Mouse (Mus musculus): Measurements from ENCODE around the gene Car5a. TPM values are rescaled to one million over a fixed set of nuclear protein-coding genes. Genes with fewer than 3 reads are reported as not detected.

The Car5a gene
- total RNA-seq (2014; fragmentation: Nextera tagmentation): not detected in 2 replicates
- total RNA-seq (2017): not detected in 2 replicates

DNA sequence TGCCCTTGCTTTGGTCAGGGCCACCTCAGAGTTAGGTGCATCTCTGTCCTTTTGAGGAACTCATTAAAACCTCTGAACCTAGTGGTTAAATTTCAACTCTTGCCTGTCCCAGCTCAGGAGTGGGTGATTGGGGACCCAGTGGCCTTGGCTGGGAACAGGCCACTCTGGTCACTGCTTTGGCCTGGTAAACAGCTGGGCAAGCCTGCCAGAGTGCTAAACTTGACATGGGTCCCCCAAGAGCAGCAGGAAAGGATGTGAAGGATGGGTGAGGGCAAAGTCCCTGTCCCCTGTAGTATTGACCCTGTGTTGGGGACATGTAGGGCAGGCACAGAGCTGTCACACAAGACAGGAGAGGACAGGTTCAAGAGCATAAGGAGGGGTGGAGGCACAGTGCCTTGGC is at the start of gene Car5a:
Gene Car5a, minus strand, starts transcription at position 74 of the 400 bp plus-strand sequence.
- no peak for ATAC-seq (replicated peaks; ENCODE audit: low FRiP score, low TSS enrichment, poor library complexity, severe bottlenecking)

DNA sequence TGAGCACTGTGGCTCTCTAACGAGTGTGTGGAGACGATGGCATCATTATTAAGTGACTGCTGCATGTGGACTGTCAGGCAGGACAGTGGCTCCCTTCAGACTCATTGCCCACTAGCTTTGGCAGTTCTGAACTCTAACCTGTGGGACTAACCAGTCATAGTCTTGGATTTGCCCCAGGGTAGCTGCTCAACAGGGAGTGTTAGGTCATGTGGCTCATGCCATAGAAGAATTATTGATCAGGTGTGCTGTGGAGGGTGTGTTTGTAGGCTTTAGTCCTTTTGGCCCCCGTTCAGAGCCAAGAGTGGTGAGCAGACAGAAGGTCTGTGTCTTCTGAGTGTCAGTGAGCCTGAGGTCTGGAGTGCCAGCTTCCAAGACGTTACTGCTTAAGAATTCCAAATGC is 48.2 kb upstream of the Car5a start:
- no peak for ATAC-seq (replicated peaks; ENCODE audit: low FRiP score, low TSS enrichment, poor library complexity, severe bottlenecking)

DNA sequence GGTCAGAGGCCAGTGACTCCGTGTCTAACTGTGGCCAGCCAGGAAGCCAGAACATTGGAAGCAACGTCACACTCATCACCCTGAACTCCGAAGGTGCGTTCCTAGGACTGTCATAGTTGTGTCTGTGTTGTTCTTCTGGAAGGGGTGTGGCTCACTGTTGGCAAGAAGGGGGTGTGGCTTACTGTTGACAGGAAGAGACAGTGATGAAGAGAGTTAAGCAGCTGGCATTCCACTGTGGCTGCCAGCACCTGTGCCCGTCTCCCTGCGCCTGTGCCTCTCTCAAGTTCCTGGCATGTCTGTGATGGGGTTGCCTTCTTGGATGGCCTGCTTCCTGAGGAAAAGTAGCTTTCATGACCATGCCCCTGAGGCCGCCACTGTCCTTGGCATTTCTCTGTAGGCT is 46.9 kb upstream of the Car5a start:
- ATAC-seq (replicated peaks; ENCODE audit: low FRiP score, low TSS enrichment, poor library complexity, severe bottlenecking): no peak; the same call in 1 of the 2 replicates

DNA sequence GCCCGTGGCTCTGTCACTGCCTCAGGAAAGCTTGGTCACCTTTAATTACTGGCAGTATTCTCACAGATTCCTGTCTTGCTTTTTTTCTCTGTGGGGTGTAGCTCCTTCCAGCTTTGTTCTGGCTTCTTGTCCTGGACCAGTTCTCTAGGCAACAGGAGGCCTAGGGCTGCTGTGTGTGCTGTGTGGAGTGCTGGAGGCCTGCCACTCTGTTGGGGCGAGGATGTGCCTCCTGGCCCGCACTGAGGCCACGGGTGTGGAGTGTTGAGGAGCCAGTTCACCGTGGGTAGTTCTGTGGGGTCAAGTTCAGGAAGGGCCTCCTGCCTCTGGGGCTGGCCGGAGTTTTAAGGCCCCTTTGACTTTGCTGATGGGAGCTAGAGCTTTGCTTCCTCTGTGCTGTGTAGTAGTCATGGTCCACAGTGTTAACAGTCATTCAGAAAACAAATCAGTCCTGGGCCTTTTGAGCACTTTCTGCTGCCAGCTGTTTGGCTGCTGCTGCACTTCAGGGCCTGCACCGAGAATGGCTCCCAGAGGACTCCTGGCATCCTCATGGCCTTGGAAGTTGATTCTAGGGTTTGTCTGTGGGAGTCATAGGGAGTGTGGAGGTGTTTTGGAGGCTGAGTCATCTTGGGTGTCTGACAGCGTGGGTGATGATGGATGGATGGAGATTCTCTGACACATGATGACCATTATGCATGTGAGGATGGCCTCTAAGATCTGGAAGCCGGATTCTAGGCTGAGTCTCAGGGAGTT is 46.0 kb upstream of the Car5a start:
- ATAC-seq (replicated peaks; ENCODE audit: low FRiP score, low TSS enrichment, poor library complexity, severe bottlenecking): no peak

DNA sequence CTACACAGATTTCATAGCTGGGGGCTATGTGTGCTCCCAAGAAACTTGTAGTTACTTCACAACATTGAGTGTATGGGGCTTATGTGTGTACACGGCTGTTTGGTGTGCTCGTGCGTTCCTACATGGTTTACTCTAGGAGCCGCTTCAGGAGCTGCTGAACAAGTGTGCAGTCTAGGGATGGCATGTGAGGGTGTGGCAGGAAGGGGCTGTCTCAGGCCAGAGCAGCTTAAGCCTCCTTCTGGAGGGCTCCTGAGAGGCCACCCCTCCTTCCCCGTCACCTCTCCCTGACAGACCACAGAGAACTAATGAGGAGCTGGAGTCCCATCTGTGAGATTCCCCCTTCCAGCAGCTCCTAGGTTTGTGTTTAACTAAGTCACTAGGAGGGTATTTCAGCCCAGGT is 43.2 kb upstream of the Car5a start:
- ATAC-seq (replicated peaks; ENCODE audit: low FRiP score, low TSS enrichment, poor library complexity, severe bottlenecking): no peak

DNA sequence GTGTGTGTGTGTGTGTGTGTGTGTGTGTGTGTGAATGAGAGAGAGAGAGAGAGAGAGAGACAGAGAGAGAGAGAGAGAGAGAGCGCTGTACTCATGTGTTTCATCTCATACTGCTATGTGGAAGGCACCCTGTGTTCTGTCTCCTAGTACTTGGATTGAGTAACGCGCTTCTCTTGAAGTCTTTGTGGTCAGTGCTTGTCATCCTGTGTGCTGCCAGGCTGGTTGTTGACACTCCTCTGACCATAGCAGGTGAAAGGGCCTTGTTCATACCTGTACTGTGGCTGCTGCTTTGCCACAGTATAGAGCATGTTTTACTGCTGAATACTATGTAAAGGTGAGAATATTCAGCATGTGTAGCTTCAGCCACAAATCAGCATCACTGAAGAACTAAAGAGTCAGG is 41.0 kb upstream of the Car5a start:
- ATAC-seq (replicated peaks; ENCODE audit: low FRiP score, low TSS enrichment, poor library complexity, severe bottlenecking): no peak

DNA sequence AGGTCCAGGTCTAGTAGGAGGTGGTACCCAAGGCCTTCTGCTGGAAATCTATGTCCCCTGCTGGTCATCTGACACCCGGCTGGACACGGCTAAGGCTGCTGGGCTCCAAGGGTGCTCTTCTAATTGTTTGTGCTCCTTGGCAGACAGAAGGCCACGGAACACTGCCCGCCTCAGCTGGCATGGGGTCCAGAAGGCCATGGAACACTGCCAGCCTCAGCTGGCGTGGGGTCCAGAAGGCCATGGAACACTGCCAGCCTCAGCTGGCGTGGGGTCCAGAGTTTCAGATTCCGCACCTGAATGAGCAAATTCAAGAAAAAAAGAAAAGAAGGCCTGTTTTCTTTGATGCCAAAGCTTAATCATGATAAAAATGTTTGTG is 36.8 kb upstream of the Car5a start:
- no peak for ATAC-seq (replicated peaks; ENCODE audit: low FRiP score, low TSS enrichment, poor library complexity, severe bottlenecking)

DNA sequence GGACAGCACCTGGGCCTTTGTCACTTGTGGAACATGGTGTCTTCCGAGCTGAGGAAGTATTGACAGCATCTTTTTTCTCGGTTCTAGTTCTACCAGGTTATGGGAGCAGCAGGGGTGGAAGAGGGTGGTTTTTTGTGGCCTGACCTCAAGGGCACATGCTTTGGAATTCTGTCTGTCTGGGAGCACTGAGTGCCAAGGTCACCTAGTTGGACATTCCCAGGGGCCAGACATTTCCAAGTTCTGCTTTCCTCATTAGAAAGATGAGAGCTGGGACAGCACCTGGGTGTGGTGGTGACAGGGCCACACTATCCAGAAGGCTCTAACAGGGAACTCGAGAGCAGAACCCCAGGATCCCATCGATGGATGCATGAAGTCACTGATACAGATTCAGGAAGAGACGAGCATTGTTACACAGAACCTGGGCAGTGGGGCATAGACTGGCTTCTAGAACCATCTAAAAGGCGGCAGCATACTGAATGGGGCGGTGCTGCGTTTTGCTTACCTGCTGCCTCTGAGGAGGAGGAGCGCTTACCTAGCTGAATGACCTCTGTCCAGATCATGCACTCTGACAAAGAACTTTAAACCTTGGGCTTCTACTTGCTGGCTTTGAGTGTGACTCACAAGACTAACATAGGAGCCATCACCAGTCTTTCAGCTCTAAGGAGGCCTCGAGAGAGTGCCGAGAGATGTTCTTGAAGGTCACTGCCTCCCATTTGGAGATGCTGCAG is 36.3 kb upstream of the Car5a start:
- no peak for ATAC-seq (replicated peaks; ENCODE audit: low FRiP score, low TSS enrichment, poor library complexity, severe bottlenecking)

DNA sequence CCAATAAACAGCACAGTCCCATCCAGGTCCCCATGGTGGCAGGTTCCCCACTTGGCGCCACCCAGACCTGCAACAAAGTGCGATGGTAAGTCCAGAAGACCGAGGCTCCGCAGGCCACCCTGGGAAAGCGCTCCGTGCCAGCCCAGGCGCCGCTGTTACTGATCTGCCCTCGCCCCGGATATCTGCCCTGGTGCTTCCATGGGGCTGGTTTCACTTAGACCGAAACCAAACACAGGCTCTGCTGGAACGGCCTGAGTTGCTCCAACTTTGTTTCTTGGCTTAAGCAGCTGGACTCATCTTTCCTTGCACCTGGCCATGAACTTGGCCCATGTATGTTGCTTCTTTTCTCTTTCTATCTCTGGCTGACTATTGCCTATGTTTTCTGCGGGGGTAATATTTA is 34.0 kb upstream of the Car5a start:
- ATAC-seq (replicated peaks; ENCODE audit: low FRiP score, low TSS enrichment, poor library complexity, severe bottlenecking): no peak

DNA sequence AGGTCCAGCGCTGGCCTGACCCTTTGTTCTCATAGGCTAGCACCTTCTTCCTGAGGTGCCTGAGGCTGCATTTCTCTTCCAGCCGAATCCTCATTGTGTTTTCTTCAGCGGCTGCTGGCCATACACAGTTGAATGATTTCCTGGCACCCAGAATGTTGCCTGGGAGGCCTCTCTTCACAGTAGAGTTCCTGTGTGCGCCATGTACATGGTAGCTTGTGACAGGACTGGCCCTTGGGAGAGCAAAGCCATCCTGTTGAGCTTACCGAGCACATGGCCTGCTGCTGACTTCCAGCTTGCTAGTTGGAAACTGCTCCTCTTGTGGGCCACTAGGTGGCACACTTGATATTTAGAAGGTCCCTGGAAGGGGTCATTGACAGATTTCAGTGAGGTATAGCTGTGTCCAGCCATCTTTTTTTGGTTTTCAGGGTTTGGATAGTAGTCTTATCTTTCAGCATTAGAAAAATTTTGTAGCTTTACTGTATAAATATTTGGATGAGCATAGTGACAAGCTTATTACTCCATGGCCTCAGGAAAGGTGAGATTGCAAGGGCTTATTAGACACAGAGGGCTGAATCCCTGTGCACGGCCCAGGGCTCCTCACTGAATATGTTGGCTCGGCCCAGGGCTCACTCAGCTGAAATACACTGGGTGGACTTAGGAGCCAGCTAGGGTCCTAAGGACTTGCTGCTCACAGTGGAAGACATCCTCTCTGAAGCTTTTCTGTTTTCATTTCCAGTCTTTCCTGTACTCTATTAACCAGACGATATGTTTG is 33.3 kb upstream of the Car5a start:
- ATAC-seq (replicated peaks; ENCODE audit: low FRiP score, low TSS enrichment, poor library complexity, severe bottlenecking): peak; percentile 69

DNA sequence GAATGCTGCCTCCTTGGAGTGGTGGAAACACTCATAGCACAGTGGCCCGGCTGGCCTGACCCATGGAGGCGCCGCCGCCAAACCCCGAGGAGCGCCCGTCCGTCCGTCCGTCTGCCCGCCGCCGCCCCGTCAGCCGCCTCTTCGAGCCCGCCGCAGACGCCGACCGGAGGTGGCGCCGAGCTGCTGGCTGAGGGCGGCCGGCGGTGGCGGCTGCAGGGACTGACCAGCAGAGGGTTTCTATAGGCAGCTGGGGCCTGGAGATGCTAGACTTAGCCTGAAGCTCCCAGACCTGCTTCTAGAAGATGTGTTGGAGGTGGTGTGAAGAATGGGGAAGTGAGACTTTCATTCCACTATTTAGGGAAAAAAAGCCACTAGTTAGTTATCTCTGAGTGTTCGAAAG is 29.2 kb upstream of the Car5a start:
- ATAC-seq (replicated peaks; ENCODE audit: low FRiP score, low TSS enrichment, poor library complexity, severe bottlenecking): 0 out of 2 replicates have a peak, but pooled peaks have one; percentile 25

DNA sequence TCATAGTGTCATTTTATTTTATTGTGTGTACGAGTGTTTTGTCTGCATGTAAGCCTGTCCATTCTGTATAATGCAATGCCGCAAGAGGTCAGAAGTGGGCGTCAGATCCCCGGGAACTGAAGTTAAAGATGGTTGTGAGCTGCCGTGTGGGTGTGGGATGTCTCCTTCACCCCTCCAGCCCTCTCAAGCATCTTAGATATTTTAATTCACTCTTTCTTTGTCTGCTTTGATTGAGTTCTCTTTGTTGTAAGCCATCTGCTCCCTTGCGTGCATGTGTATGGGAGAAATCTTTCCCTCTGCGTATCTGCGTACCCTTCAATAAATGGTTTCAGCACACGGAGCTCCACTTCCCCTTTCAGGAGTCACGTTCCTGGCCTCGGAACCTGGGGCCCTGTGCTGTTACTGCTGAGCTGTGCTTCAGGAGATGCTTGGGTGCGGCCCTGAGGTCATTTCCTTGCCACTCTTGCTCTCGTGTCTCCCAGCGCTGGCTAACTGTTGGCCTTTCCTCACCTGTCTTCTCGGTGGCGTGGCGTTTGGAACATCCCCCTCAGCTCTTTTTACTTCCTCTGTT is 26.9 kb upstream of the Car5a start:
- no peak for ATAC-seq (replicated peaks; ENCODE audit: low FRiP score, low TSS enrichment, poor library complexity, severe bottlenecking)

DNA sequence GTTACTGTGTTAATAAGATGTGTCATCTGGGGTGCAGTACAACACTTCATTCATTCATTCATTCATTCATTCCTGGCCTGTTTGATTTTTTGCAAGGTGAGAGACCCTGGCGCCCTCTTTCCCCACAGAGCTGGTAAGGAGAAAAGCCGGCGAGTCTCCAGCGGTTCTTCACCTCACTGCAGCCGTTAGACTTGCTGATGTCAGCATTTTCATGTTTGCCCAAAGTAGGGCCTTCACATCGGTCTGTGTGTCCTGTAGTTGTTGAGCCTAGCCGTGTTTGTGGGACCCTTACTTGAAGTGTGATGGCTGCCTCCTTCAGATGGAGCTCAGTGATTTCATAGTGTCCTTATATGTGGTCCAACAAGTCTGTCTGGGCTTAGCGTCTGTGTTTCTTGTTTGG is 25.5 kb upstream of the Car5a start:
- no peak for ATAC-seq (replicated peaks; ENCODE audit: low FRiP score, low TSS enrichment, poor library complexity, severe bottlenecking)

DNA sequence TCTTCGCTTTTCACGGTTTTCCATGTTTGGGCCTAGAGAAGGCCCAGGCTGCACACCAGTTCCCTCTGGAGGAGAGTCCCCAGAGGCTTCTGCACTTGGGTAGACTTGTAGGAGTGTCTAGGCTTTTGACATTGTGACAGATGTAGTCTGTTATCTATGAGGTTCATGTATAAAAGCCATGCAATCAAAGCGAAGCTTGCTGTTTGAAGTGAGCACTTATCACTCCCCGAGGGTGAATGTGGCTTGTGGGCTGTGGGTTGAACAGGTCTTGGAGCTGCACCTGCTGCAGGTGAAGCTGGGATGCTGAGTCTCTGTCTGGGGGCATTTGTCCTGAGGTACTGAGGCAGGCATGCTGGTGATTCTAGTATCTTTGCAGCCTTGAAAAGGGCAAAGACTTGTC is 23.8 kb upstream of the Car5a start:
- peak; percentile 76 for ATAC-seq (replicated peaks; ENCODE audit: low FRiP score, low TSS enrichment, poor library complexity, severe bottlenecking)

DNA sequence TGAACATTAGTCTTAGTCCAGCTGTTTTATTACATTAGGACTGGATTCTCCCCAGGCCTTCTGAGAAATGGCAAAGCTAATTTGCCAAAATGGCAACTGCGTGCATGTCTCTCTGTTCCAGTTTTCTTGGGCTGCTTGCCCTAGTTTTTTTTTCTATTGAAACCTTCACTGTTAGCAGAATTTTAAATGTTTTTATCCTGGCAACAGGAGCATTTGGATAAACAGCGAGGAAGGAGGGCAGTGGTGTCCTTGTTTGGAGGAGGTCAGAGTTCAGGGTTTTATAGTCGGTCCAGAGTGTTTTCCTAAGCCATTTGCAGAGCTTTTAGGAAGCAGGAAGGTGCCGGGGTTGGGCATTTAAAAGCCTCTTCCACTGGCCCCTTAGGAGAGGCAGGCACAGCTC is 23.3 kb upstream of the Car5a start:
- ATAC-seq (replicated peaks; ENCODE audit: low FRiP score, low TSS enrichment, poor library complexity, severe bottlenecking): no peak

DNA sequence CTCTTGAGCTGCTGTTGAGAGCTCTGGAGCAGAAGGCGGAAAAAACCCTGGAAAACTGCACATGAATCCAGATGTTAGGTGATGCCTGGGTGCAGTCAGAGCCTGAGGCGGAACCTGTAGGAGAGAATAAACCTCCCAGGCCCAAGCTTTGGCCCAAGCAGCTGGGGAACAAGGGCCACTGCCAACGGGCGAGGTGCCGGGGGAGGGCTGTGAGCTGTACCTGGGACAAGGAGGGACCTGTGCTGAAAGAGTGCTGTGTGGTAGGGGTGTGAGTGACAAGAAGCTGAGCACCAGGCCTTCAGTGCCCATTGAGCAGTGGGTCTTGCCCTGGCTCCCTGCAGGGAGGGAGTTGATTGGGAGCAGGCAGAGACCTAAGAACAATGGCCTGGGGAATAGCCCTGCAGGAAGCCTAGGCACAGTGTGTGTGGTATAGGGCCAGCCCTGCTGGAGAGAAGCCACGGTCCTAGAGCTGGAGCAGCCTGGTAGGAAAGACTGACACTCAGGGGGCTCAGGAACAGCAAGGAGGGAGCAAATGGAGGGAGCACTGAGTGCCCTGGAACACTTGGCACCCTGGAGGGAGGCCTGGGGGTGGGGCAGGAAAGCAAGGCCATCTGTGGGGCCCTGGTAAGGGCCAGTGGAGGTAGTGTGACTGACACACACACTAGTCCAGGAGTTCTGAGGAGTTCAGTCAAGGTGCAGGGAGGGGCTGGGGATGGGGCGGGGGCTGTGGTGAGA is 22.2 kb upstream of the Car5a start:
- no peak for ATAC-seq (replicated peaks; ENCODE audit: low FRiP score, low TSS enrichment, poor library complexity, severe bottlenecking)

DNA sequence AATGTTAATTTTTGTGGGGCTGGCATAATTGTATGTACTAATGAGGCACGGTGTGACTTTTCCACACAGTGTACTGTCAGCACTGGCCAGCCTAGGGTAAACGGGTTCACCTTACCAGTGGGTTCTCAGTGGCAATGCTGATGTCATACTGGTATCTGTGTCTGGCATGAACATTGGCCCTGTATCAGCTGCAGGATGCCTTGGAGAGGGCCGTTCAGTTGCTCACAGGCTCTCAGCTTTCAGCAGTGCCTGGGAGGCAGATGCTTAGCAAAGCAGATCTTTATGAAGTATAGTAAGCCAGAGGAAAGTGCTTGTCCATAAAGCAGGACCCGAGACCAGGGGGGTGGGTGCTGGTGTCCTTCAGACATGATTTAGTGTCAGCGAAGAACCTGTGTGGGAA is 21.4 kb upstream of the Car5a start:
- ATAC-seq (replicated peaks; ENCODE audit: low FRiP score, low TSS enrichment, poor library complexity, severe bottlenecking): no peak

DNA sequence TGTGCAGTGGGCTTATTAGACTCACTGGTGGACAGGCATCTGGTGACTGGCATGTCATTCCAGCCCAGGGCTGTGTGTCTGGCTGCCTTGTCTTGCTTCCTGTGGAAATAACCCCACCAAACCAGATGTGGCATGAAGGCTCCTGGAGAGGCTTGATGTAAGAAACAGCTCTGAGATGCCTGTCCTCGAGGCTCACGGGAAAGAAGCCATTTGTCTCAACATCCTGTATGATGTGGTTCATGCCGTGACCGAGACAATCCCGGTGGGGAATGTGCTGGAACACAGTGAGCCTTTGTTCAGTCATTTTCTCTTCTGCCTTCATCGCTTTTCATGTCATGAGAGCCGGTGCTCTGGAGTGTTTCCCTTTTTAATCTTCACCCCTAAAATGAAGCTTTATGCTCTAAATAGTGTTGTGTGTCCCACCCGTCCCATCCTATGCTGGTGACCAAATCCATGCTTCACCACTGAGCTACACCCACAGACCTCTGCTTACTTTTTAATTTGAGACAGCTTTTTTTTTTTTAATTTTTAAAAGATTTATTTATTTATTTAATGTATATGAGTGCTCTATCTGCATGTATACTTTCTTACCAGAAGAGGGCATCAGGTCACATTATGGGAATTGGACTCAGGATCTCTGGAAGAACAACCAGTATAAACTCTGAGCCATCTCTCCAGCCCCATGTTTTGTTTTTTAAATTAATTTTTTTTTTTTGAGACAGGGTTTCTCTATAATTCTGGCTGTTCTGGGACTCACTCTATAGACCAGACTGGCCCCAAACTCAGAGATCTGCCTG is 20.2 kb upstream of the Car5a start:
- ATAC-seq (replicated peaks; ENCODE audit: low FRiP score, low TSS enrichment, poor library complexity, severe bottlenecking): no peak

DNA sequence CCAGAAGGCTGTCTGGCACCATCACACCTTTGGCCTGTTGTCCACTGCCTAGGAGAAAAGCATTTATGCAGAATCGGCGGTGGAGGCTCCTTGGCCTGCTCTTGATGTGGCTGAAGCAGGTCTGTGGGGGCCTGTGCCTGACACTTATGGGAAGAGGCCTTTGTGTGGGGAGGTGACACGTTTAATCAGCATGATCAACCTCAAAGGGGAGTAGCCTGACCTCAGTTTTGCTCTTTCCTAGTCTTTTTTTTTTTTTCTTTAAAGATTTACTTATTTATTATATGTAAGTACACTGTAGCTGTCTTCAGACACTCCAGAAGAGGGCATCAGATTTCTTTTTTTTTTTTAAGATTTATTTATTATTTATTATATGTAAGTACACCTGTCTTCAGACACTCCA is 18.2 kb upstream of the Car5a start:
- ATAC-seq (replicated peaks; ENCODE audit: low FRiP score, low TSS enrichment, poor library complexity, severe bottlenecking): no peak

Data from megakaryocyte-erythroid progenitor cell, adult 5-6 weeks (primary cell).